1 mouse cellular context compared by ENCODE assay signal in the genomic region with DNA sequence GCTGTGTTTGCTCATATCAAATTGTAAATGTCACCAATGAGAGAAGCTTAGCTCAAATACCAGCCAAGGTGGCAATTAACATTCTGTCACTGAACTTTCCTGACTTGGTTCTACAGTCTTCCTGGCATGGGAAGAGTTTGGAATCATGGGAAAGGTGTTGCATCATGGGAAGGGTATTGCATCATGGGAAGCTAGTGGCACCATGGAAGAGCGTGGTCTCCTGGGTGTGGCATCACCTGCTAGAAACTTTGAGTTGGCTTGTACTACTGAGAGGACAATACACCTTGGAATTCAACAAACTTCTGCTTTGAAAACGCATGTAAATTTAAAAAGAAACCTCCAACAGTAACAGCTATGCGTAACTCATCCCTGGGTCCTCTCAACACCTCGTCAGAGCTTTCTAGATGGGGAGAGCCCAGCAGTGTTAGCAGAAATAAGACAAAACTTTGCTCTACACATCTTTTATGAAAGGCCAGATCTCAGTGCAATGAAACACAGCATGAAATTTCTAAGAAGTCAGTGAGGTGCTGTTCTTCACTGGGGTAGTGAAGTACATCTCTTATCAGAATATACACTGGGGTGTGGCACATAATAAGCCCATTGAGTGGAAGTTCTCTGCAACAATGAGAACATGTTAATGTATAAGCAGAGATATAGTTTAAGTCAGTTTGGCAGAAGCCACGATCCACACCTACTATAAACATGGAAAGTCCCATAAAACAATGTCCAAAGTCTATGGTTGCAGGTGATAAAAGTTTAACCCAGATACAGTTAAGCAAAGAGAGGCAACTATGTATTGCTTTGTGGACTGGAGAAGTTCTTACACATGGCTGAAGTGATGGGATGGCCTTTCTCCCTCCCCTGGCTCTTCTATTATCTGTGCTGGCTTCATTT.
TF ChIP-seq lines count a peak whose summit lies in the region.

No protein-coding gene starts in this region.

TF ChIP-seq in MEL, 35 proteins besides CTCF, POLR2A, EP300 and RAD21 (continued from another document):
- TF ChIP-seq GABPA (IDR thresholded peaks at IDR 0.05; ENCODE audit: low read depth, low read length) = no peak
- TF ChIP-seq MEF2A (IDR thresholded peaks at IDR 0.05; ENCODE audit: extremely low read depth, insufficient replicate concordance, low read depth, low read length, poor library complexity, severe bottlenecking) = no peak
- no peak for TF ChIP-seq TAL1 (IDR thresholded peaks at IDR 0.05; ENCODE audit: low read length)
- no peak for TF ChIP-seq RCOR1 (IDR thresholded peaks at IDR 0.05; ENCODE audit: low read depth, low read length)
